Mouse (Mus musculus): ENCODE measurements at regions not wholly inside any gene's neighbourhood (a gene's known extent, or its start where the extent isn't known, plus 50 kb on each side); places are given as distances from the start of the nearest gene placed in this dataset.

- no peak for ATAC-seq (replicated peaks; ENCODE audit: low FRiP score, poor library complexity, severe bottlenecking)
These were observed 195.9 kb downstream of the Enc1 start for GRCm38 (mm10) chr13:97436719-97437350.

- no peak for ATAC-seq (replicated peaks; ENCODE audit: low FRiP score, poor library complexity, severe bottlenecking)
These were observed 195.2 kb downstream of the Enc1 start for GRCm38 (mm10) chr13:97435865-97436718.

GRCm38 (mm10) chr13:97434961-97435864, 194.3 kb downstream of the Enc1 start:
- ATAC-seq (replicated peaks; ENCODE audit: low FRiP score, poor library complexity, severe bottlenecking): no peak

- ATAC-seq (replicated peaks; ENCODE audit: low FRiP score, poor library complexity, severe bottlenecking): no peak
These were observed 193.3 kb downstream of the Enc1 start for GRCm38 (mm10) chr13:97434167-97434566.

GRCm38 (mm10) chr13:97432627-97433026, 191.7 kb downstream of the Enc1 start:
- ATAC-seq (replicated peaks; ENCODE audit: low FRiP score, poor library complexity, severe bottlenecking): no peak

- no peak for ATAC-seq (replicated peaks; ENCODE audit: low FRiP score, poor library complexity, severe bottlenecking)
These were observed 190.0 kb downstream of the Enc1 start for GRCm38 (mm10) chr13:97430885-97431284.

- no peak for ATAC-seq (replicated peaks; ENCODE audit: low FRiP score, poor library complexity, severe bottlenecking)
These were observed 187.3 kb downstream of the Enc1 start for GRCm38 (mm10) chr13:97428163-97428562.

GRCm38 (mm10) chr13:97427537-97427936, 186.6 kb downstream of the Enc1 start:
- no peak for ATAC-seq (replicated peaks; ENCODE audit: low FRiP score, poor library complexity, severe bottlenecking)

- ATAC-seq (replicated peaks; ENCODE audit: low FRiP score, poor library complexity, severe bottlenecking): no peak
These were observed 184.8 kb downstream of the Enc1 start for GRCm38 (mm10) chr13:97425731-97426130.

- no peak for ATAC-seq (replicated peaks; ENCODE audit: low FRiP score, poor library complexity, severe bottlenecking)
These were observed 183.0 kb downstream of the Enc1 start for GRCm38 (mm10) chr13:97423911-97424310.

- no peak for ATAC-seq (replicated peaks; ENCODE audit: low FRiP score, poor library complexity, severe bottlenecking)
These were observed 182.5 kb downstream of the Enc1 start for GRCm38 (mm10) chr13:97423298-97423817.

GRCm38 (mm10) chr13:97422897-97423296, 182.0 kb downstream of the Enc1 start:
- no peak for ATAC-seq (replicated peaks; ENCODE audit: low FRiP score, poor library complexity, severe bottlenecking)

GRCm38 (mm10) chr13:97421831-97422230, 180.9 kb downstream of the Enc1 start:
- no peak for ATAC-seq (replicated peaks; ENCODE audit: low FRiP score, poor library complexity, severe bottlenecking)

GRCm38 (mm10) chr13:97420773-97421172, 179.9 kb downstream of the Enc1 start:
- no peak for ATAC-seq (replicated peaks; ENCODE audit: low FRiP score, poor library complexity, severe bottlenecking)

- no peak for ATAC-seq (replicated peaks; ENCODE audit: low FRiP score, poor library complexity, severe bottlenecking)
These were observed 178.2 kb downstream of the Enc1 start for GRCm38 (mm10) chr13:97419100-97419499.

- no peak for ATAC-seq (replicated peaks; ENCODE audit: low FRiP score, poor library complexity, severe bottlenecking)
These were observed 177.8 kb downstream of the Enc1 start for GRCm38 (mm10) chr13:97418681-97419080.

GRCm38 (mm10) chr13:97418081-97418480, 177.2 kb downstream of the Enc1 start:
- ATAC-seq (replicated peaks; ENCODE audit: low FRiP score, poor library complexity, severe bottlenecking): no peak

GRCm38 (mm10) chr13:97415927-97416709, 175.2 kb downstream of the Enc1 start:
- ATAC-seq (replicated peaks; ENCODE audit: low FRiP score, poor library complexity, severe bottlenecking): no peak

- ATAC-seq (replicated peaks; ENCODE audit: low FRiP score, poor library complexity, severe bottlenecking): no peak
These were observed 174.5 kb downstream of the Enc1 start for GRCm38 (mm10) chr13:97415381-97415780.
